Mouse (Mus musculus) kidney, embryonic 15.5 days (tissue): ENCODE results near the gene St3gal3. TPM values are rescaled to one million over a fixed set of nuclear protein-coding genes. Genes with fewer than 3 reads are reported as not detected.

Source experiments
- ATAC-seq: fragments of 200-750 bp; cut with Nextera tagmentation; replicated peaks from 2 replicates; pipeline ENCODE4 v1.8.0; 2017; ENCODE audit warnings: moderate TSS enrichment; ENCODE audit not compliant: low FRiP score
- H3K27ac ChIP-seq: fragments of 300-500 bp; sonication (generic); 2 replicates; pipeline ENCODE4 v1.5.1; 2015; ENCODE audit warnings: mild to moderate bottlenecking, inconsistent platforms
- H3K27me3 ChIP-seq: fragments of 300-500 bp; sonication (generic); 2 replicates; pipeline ENCODE4 v1.6.1; 2015; ENCODE audit warnings: inconsistent platforms
- H3K36me3 ChIP-seq: fragments of 300-500 bp; sonication (generic); 2 replicates; pipeline ENCODE4 v1.6.1; 2015; ENCODE audit warnings: inconsistent platforms
- H3K4me1 ChIP-seq: fragments of 300-500 bp; sonication (generic); 2 replicates; pipeline ENCODE4 v1.6.1; 2015; ENCODE audit warnings: inconsistent platforms
- H3K4me2 ChIP-seq: fragments of 300-500 bp; sonication (generic); 2 replicates; pipeline ENCODE4 v1.6.1; 2015; ENCODE audit warnings: moderate library complexity, mild to moderate bottlenecking, inconsistent platforms
- H3K4me3 ChIP-seq: fragments of 300-500 bp; sonication (generic); replicated peaks from 2 replicates; pipeline ENCODE4 v1.5.1; 2015; ENCODE audit warnings: mild to moderate bottlenecking, inconsistent platforms
- H3K9ac ChIP-seq: fragments of 300-500 bp; sonication (generic); 2 replicates; pipeline ENCODE4 v1.6.1; 2015; ENCODE audit warnings: mild to moderate bottlenecking, inconsistent platforms
- H3K9me3 ChIP-seq: fragments of 300-500 bp; sonication (generic); replicated peaks from 2 replicates; pipeline ENCODE4 v1.6.1; 2016; ENCODE audit warnings: inconsistent platforms
- WGBS: fragments of 180-500 bp; shearing (Covaris S2); methylation state at CpG from one replicate; pipeline ENCODE4 v1.1.7; 2015; ENCODE audit warnings: mixed read lengths; 5-methylcytosine and 5-hydroxymethylcytosine counted together
- polyA plus RNA-seq: library from polyadenylated mRNA; unstranded; fragments of >200 nt; fragmentation: Nextera tagmentation; extraction: Ambion mirVana; gene quantifications from 2 replicates; pipeline ENCODE4 v1.2.1, GENCODE M21; 2015

St3gal3 gene
- polyA plus RNA-seq, 1 experiment from 2014 or later = 8.8 TPM

- Histone ChIP-seq H3K36me3 (peaks cover 63% of the 10 kb centered on the region), H3K27me3 (no peaks in the 10 kb centered on the region), H3K9ac (no peak overlapping the region), H3K27ac (no peak overlapping the region), H3K4me1 (peaks cover 14% of the 10 kb centered on the region), H3K9me3 (no peaks in the 10 kb centered on the region), H3K4me3 (no peak overlapping the region), H3K4me2 (no peak overlapping the region)
- ATAC-seq = no peak
- WGBS = 13% methylated on average over 9 of the region's 9 CpGs
These were observed 241.3 kb downstream of the St3gal3 start for GRCm38 (mm10) chr4:117893376-117893775.

GRCm38 (mm10) chr4:117891738-117892161, 243.0 kb downstream of the St3gal3 start, which contains the start of gene Dph2:
Gene Dph2 (minus strand): TSS chr4:117892032.
- Histone ChIP-seq H3K9me3 (no peaks in the 10 kb centered on the region), H3K4me3 (peak within 1 kb of the TSS; percentile 80), H3K36me3 (peaks cover 48% of the 10 kb centered on the region), H3K4me2 (peak within 1 kb of the TSS; percentile 84), H3K9ac (peak within 1 kb of the TSS; percentile 53), H3K27me3 (no peaks in the 10 kb centered on the region), H3K27ac (no peak within 1 kb of the TSS), H3K4me1 (peaks cover 20% of the 10 kb centered on the region)
- under 1% methylated on average over 21 of the region's 21 CpGs for whole genome bisulfite sequencing
- peak; percentile 80 for ATAC-seq

- no peak for ATAC-seq
- Histone ChIP-seq H3K9me3 (no peaks in the 10 kb centered on the region), H3K4me3 (peak overlapping the region; percentile 80), H3K27me3 (no peaks in the 10 kb centered on the region), H3K4me1 (peaks cover 30% of the 10 kb centered on the region), H3K4me2 (peak overlapping the region; percentile 84), H3K27ac (no peak overlapping the region), H3K9ac (no peak overlapping the region), H3K36me3 (peaks cover 38% of the 10 kb centered on the region)
- 76% methylated on average over 8 of the region's 8 CpGs for WGBS
These were observed 244.0 kb downstream of the St3gal3 start for GRCm38 (mm10) chr4:117890750-117891149.

GRCm38 (mm10) chr4:117890031-117890430, 244.7 kb downstream of the St3gal3 start:
- Histone ChIP-seq H3K27me3 (no peaks in the 10 kb centered on the region), H3K27ac (no peak overlapping the region), H3K4me2 (no peak overlapping the region; the same call in 1 of the 2 replicates), H3K36me3 (peaks cover 38% of the 10 kb centered on the region), H3K4me1 (peaks cover 37% of the 10 kb centered on the region), H3K9me3 (no peaks in the 10 kb centered on the region), H3K4me3 (no peak overlapping the region), H3K9ac (no peak overlapping the region)
- no peak for ATAC-seq
- 93% methylated on average over 14 of the region's 14 CpGs for WGBS

- Histone ChIP-seq H3K27me3 (no peaks in the 10 kb centered on the region), H3K4me1 (peaks cover 38% of the 10 kb centered on the region), H3K4me3 (no peak overlapping the region), H3K9ac (no peak overlapping the region), H3K27ac (no peak overlapping the region), H3K36me3 (peaks cover 39% of the 10 kb centered on the region), H3K9me3 (no peaks in the 10 kb centered on the region), H3K4me2 (no peak overlapping the region)
- no peak for ATAC-seq
- 87% methylated on average over 15 of the region's 15 CpGs for WGBS
These were observed 245.2 kb downstream of the St3gal3 start for GRCm38 (mm10) chr4:117889471-117889870.

GRCm38 (mm10) chr4:117887920-117888319, 246.8 kb downstream of the St3gal3 start:
- ATAC-seq = no peak
- Histone ChIP-seq H3K36me3 (peaks cover 37% of the 10 kb centered on the region), H3K4me1 (peaks cover 48% of the 10 kb centered on the region), H3K4me2 (peak overlapping the region; percentile 94), H3K9me3 (no peaks in the 10 kb centered on the region), H3K4me3 (peak overlapping the region; percentile 99; the same call in 1 of the 2 replicates), H3K27ac (no peak overlapping the region), H3K9ac (no peak overlapping the region), H3K27me3 (no peaks in the 10 kb centered on the region)
- WGBS = 79% methylated on average over 2 of the region's 2 CpGs

GRCm38 (mm10) chr4:117887133-117887532, 247.6 kb downstream of the St3gal3 start, which contains the start of gene Atp6v0b:
Gene Atp6v0b (minus strand): TSS chr4:117887333.
- Histone ChIP-seq H3K4me1 (peaks cover 53% of the 10 kb centered on the region), H3K27me3 (no peaks in the 10 kb centered on the region), H3K36me3 (peaks cover 37% of the 10 kb centered on the region), H3K27ac (peak within 1 kb of the TSS; percentile 68), H3K4me3 (peak within 1 kb of the TSS; percentile 99), H3K9ac (peak within 1 kb of the TSS; percentile 92), H3K4me2 (peak within 1 kb of the TSS; percentile 94), H3K9me3 (no peaks in the 10 kb centered on the region)
- under 1% methylated on average over 37 of the region's 37 CpGs for WGBS
- peak; percentile 89 for ATAC-seq

- ATAC-seq = peak; percentile 2; the same call in 1 of the 2 replicates
- 2% methylated on average over 24 of the region's 24 CpGs for WGBS
These were observed 248.1 kb downstream of the St3gal3 start for GRCm38 (mm10) chr4:117886644-117887043.

GRCm38 (mm10) chr4:117885994-117886393, 248.7 kb downstream of the St3gal3 start:
- H3K4me1 ChIP-seq = peaks cover 52% of the 10 kb centered on the region
- peak overlapping the region; percentile 99 for H3K4me3 ChIP-seq
- no peak overlapping the region for H3K27ac ChIP-seq
- WGBS = 78% methylated on average over 9 of the region's 9 CpGs
- H3K4me2 ChIP-seq = peak overlapping the region; percentile 94
- no peaks in the 10 kb centered on the region for H3K27me3 ChIP-seq
- peak overlapping the region; percentile 92; the same call in 1 of the 2 replicates for H3K9ac ChIP-seq
- ATAC-seq = no peak
- H3K36me3 ChIP-seq = peaks cover 42% of the 10 kb centered on the region
- H3K9me3 ChIP-seq = no peaks in the 10 kb centered on the region

More at GRCm38 (mm10) chr4:117886644-117887043, 248.1 kb downstream of the St3gal3 start:
- Histone ChIP-seq H3K4me2 (peak overlapping the region; percentile 94), H3K27me3 (no peaks in the 10 kb centered on the region), H3K4me1 (peaks cover 53% of the 10 kb centered on the region), H3K36me3 (peaks cover 37% of the 10 kb centered on the region), H3K9me3 (no peaks in the 10 kb centered on the region), H3K4me3 (peak overlapping the region; percentile 99), H3K27ac (peak overlapping the region; percentile 68), H3K9ac (peak overlapping the region; percentile 92)

GRCm38 (mm10) chr4:117885093-117885492, 249.6 kb downstream of the St3gal3 start:
- Histone ChIP-seq H3K4me3 (no peak overlapping the region), H3K36me3 (peaks cover 44% of the 10 kb centered on the region), H3K9ac (no peak overlapping the region), H3K9me3 (no peaks in the 10 kb centered on the region), H3K27me3 (no peaks in the 10 kb centered on the region), H3K4me2 (no peak overlapping the region), H3K4me1 (peaks cover 48% of the 10 kb centered on the region), H3K27ac (no peak overlapping the region)
- ATAC-seq = no peak
- 93% methylated on average over 10 of the region's 10 CpGs for WGBS

GRCm38 (mm10) chr4:117884146-117884545, 250.6 kb downstream of the St3gal3 start:
- no peaks in the 10 kb centered on the region for H3K27me3 ChIP-seq
- peak overlapping the region; percentile 84 for H3K4me2 ChIP-seq
- 0 out of 2 replicates have a peak overlapping the region, but pooled peaks have one; percentile 86 for H3K9ac ChIP-seq
- H3K4me1 ChIP-seq = peaks cover 48% of the 10 kb centered on the region
- WGBS = 100% methylated on average over 1 of the region's 1 CpGs
- peak overlapping the region; percentile 80 for H3K4me3 ChIP-seq
- H3K9me3 ChIP-seq = no peaks in the 10 kb centered on the region
- no peak overlapping the region for H3K27ac ChIP-seq
- H3K36me3 ChIP-seq = peaks cover 42% of the 10 kb centered on the region
- ATAC-seq = no peak

GRCm38 (mm10) chr4:117882701-117883691, 251.7 kb downstream of the St3gal3 start, which contains the start of gene B4galt2:
Gene B4galt2 (minus strand): TSS chr4:117883487.
- Histone ChIP-seq H3K9me3 (no peaks in the 10 kb centered on the region), H3K36me3 (peaks cover 49% of the 10 kb centered on the region), H3K4me2 (peak within 1 kb of the TSS; percentile 84), H3K27me3 (no peaks in the 10 kb centered on the region), H3K27ac (peak within 1 kb of the TSS; percentile 71), H3K9ac (peak within 1 kb of the TSS; percentile 86), H3K4me1 (peaks cover 54% of the 10 kb centered on the region), H3K4me3 (peak within 1 kb of the TSS; percentile 80)
- ATAC-seq = peak; percentile 41
- under 1% methylated on average over 94 of the region's 103 CpGs for WGBS
